Mouse (Mus musculus) naive thymus-derived CD4-positive, alpha-beta T cell, adult 5 months (primary cell): Measurements from ENCODE around the gene Gm45711. TPM values are rescaled to one million over a fixed set of nuclear protein-coding genes. Genes with fewer than 3 reads are reported as not detected.

Experiments
- polyA plus RNA-seq: library from polyadenylated mRNA; unstranded; fragments of 100-300 nt; shearing (Covaris generic); gene quantifications from one replicate; pipeline ENCODE4 v1.2.1, GENCODE M21; 2017

Gene Gm45711
- not detected for polyA plus RNA-seq

DNA sequence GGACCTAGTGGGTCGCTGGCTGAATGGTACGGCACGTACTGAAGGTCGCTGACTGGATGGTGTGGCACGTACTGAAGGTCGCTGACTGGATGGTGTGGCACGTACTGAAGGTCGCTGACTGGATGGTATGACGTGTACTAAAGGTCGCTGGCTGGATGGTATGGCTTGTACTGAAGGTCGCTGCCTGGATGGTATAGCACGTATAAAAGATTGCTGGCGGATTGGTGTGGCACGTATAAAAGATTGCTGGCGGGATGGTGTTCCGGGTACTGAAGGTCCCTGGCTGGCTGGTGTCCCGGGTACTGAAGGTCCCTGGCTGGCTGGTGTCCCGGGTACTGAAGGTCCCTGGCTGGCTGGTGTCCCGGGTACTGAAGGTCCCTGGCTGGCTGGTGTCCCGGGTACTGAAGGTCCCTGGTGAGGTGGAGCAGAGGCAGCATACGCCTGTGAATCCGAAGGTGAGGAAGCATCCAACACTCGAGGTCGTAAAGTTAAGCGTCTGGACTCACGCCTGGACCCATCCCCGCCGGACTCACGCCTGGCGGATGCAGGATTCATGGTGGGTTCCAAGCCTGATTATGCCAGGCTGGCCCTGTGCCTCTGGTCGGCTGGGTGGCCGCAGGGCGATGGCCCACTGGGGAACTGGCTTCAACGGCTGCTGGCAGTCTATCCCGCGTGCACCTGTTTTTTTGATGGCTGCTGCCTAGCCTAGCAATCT lies at the start of gene Gm45711, which contains the start of gene Cmtm1:
Gene Gm45711, minus strand, starts transcription at position 641 of the 715 bp plus-strand sequence.
Gene Cmtm1, minus strand, starts transcription at position 705 of the 715 bp plus-strand sequence.

GRCm38 (mm10) chr8:104339229-104339982 lies 29.5 kb upstream of the Gm45711 start, which contains the start of gene Cmtm3:
Gene Cmtm3 (plus strand): TSS chr8:104339410.

DNA sequence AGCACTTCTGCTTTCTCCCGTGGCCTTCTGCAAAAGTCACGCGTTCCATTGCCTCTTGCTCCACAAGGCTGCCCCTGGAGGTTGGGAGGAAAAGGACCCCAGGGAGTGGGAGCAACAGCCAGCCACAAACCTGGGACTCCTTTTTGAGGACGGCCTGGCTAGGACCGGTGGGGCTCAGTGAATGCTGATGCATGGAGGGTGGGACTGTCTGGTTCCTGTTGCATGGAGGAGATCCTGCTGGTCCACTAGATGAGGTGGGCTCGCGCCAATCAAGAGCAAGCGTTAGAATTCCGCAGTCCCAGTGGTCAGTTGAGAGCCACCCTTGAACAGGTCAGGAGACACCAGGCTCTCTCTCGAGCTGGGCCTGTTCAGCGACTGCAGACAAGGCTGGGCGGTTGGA lies 12.0 kb upstream of the Gm45711 start, which contains the start of gene Cmtm2b:
Gene Cmtm2b, plus strand, starts transcription at position 301 of the 400 bp plus-strand sequence.

DNA sequence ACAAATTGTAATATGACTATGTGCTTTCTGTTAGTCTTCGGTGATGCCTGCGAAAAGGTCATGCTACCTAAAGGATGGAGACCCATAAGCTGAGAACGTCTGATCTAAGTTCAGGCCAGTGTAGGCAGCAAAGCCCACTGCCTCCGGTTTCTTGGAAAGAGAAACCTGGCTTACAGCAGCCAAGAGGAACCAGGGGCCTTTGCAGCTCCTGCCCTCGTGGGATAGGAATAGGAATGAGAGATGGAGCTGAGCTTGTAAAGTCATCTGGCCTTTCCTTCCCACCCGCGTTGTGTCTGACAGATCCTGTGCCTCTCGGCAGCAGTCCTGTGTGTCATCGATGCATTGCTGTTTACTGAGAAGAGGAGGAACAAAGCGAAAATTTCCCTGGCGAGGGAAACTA lies 11.4 kb upstream of the Gm45711 start, which contains the start of gene Gm11020:
Gene Gm11020, plus strand, starts transcription at position 301 of the 400 bp plus-strand sequence.

GRCm38 (mm10) chr8:104293081-104293480 lies 16.8 kb downstream of the Gm45711 start, which contains the start of gene Cmtm2a:
Gene Cmtm2a (minus strand): TSS chr8:104293181.

GRCm38 (mm10) chr8:104250439-104251367 lies 59.2 kb downstream of the Gm45711 start, which contains the start of gene Cklf:
Gene Cklf (plus strand): TSS chr8:104250861.

DNA sequence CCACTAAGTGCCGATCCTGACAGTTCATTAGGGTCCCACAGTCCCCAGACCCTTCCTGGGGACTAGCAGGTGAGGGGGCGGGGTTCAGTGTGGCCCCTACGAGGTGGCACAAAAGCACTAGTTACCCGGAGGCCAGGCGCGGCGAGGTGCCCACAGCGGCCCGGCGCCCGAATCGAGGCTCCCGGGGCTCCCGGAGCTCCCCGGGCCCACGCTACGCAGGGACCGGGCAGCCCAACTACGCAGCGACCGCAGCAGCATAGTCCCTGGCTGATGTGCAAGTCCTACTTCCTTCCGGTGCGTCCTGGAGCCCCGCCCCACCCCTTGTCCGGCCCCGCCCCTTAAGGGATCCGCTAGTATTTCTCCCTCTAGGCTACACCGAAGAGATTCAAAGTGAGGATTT lies 61.6 kb downstream of the Gm45711 start, which contains the start of gene Tk2:
Gene Tk2, minus strand, starts transcription at position 283 of the 400 bp plus-strand sequence.

Other genes with a start within 250 kb of the Gm45711 start
- not detected for gene Cdh5, start 208.5 kb downstream of the Gm45711 start, polyA plus RNA-seq
- gene Bean1, start 139.6 kb downstream of the Gm45711 start, polyA plus RNA-seq = not detected
- 66.9 TPM for gene Tk2, start 61.5 kb downstream of the Gm45711 start, polyA plus RNA-seq
- gene Cklf, start 59.2 kb downstream of the Gm45711 start, polyA plus RNA-seq = 80.1 TPM
- not detected for gene Cmtm2a, start 16.9 kb downstream of the Gm45711 start, polyA plus RNA-seq
- not detected for gene Cmtm1, start 64 bp upstream of the Gm45711 start, polyA plus RNA-seq
- not detected for gene Gm11020, start 11.5 kb upstream of the Gm45711 start, polyA plus RNA-seq
- not detected for gene Cmtm2b, start 12.1 kb upstream of the Gm45711 start, polyA plus RNA-seq
- 9.0 TPM for gene Cmtm3, start 29.3 kb upstream of the Gm45711 start, polyA plus RNA-seq
- gene Cmtm4, start 85.7 kb upstream of the Gm45711 start, polyA plus RNA-seq = 0.71 TPM
- gene Dync1li2, start 133.0 kb upstream of the Gm45711 start, polyA plus RNA-seq = 64.1 TPM
- gene Terb1, start 199.8 kb upstream of the Gm45711 start, polyA plus RNA-seq = not detected
- gene Nae1, start 224.6 kb upstream of the Gm45711 start, polyA plus RNA-seq = 83.2 TPM
- gene Car7, start 224.6 kb upstream of the Gm45711 start, polyA plus RNA-seq = 3.1 TPM